Mouse (Mus musculus): Measurements from ENCODE around the gene Gamt. TPM values are rescaled to one million over a fixed set of nuclear protein-coding genes. Genes with fewer than 3 reads are reported as not detected.

Gene Gamt
- polyA plus RNA-seq, 1 experiment from 2014 or later, result 115 TPM

DNA sequence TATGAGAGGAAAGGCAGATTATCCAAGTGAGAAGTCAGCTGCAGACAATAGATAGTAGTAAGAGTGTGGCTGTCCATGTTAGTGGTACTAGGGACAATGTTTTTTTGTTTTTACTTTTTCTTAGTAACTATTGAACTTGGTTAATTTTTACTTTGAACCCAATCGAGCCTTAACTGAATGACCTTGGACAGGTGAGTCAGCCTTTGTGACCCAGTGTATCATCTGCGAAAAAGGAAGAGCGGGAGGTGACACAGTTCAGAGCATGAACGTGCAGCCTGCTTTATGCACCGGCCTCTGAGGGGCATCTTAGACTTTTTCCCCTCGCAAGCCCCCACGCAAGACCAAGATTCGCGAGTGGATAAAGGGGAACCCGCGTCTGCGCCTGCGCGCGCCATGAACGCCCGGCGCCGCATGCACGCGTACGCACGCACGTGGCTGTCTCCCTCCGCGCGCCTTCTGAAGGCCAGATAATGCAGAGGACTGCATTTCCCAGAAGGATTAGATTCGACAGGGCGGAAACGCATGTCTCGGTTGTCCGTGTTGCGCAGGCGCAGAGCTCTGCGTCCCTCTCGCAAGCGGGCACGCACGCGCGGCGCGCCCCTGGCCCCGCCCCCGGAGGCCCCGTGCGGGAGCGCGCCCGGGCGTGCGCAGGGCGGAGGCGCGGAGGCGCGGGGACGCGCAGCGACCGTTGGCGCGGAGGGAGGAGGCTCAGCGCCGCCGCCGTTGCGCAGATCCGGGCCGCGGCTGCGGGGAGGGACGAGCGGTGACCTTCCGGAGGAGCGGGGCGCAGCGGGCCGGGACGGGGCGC, 3.7 kb upstream of the Gamt start:
- peak overlapping the region; percentile 75 for H3K4me2 ChIP-seq (ENCODE audit: low read depth, low read length)
- 2% methylated on average over 64 of the region's 81 CpGs for WGBS
- H3K27ac ChIP-seq (ENCODE audit: low read length), result peak overlapping the region; percentile 80
- peak overlapping the region; percentile 93 for H3K4me3 ChIP-seq (replicated peaks; ENCODE audit: low read length)
- no peaks in the 10 kb centered on the region for H3K9me3 ChIP-seq (replicated peaks; ENCODE audit: control insufficient read depth, low read length)
- peaks cover 48% of the 10 kb centered on the region for H3K4me1 ChIP-seq (ENCODE audit: control insufficient read depth, insufficient read depth, low read length)
- no peaks in the 10 kb centered on the region for H3K36me3 ChIP-seq (ENCODE audit: control insufficient read depth, insufficient read depth, low read length)
- no peaks in the 10 kb centered on the region for H3K27me3 ChIP-seq (ENCODE audit: control insufficient read depth, insufficient read depth, low read length)
- peak; percentile 45 for ATAC-seq (ENCODE audit: insufficient read depth, low FRiP score)
- H3K9ac ChIP-seq (ENCODE audit: low read length), result peak overlapping the region; percentile 99

DNA sequence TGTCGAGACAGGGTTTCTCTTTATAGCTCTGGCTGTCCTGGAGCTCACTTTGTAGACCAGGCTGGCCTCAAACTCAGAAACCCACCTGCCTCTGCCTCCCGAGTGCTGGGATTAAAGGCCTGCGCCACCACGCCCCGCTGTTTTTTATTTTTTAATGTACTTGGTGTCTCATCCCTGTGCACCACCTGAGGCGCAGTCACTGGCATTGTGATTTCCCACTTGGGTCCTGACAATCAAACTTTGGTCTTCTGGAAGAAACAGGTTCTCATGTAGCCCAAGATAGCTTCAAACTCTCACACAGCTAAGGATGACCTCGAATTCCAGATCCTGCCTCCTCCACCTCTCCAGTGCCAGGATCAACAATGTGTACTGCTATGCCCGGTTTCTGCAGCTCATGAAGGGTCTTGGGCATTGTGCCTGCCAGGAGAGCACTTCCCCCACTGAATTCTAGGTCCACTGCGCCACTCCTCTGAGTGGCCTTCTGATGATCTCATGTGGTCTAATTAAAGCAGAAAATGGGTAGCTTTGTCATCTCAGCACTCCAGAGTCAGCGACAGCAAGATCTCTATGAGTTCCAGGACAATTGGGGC, 2.1 kb upstream of the Gamt start:
- Histone ChIP-seq H3K27me3 (ENCODE audit: control insufficient read depth, insufficient read depth, low read length) (no peaks in the 10 kb centered on the region), H3K9ac (ENCODE audit: low read length) (no peak overlapping the region), H3K27ac (ENCODE audit: low read length) (no peak overlapping the region), H3K36me3 (ENCODE audit: control insufficient read depth, insufficient read depth, low read length) (peaks cover 6% of the 10 kb centered on the region; the same call in 1 of the 2 replicates), H3K4me3 (replicated peaks; ENCODE audit: low read length) (no peak overlapping the region), H3K9me3 (replicated peaks; ENCODE audit: control insufficient read depth, low read length) (no peaks in the 10 kb centered on the region), H3K4me2 (ENCODE audit: low read depth, low read length) (no peak overlapping the region), H3K4me1 (ENCODE audit: control insufficient read depth, insufficient read depth, low read length) (peaks cover 47% of the 10 kb centered on the region)
- 90% methylated on average over 10 of the region's 10 CpGs for WGBS
- no peak for ATAC-seq (ENCODE audit: insufficient read depth, low FRiP score)

DNA sequence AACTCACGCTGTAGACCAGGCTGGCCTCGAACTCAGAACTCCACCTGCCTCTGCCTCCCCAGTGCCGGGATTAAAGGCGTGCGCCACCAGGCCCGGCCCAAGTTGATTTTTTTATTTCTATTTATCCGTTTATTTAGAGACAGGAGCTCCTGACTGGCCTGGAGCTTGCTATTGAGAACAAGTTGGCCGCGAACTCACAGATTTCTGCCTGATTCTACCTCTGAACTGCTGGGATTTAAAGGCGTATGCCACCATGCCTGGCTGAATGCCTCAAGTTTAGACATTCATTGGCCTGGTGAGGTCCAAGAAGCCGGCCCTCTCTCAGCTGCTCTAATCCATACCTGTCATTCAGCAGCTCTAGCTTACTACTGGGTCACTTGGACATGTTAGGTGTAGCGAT, 1.4 kb upstream of the Gamt start:
- H3K27me3 ChIP-seq (ENCODE audit: control insufficient read depth, insufficient read depth, low read length), result no peaks in the 10 kb centered on the region
- peak overlapping the region; percentile 100 for H3K27ac ChIP-seq (ENCODE audit: low read length)
- H3K4me1 ChIP-seq (ENCODE audit: control insufficient read depth, insufficient read depth, low read length), result peaks cover 40% of the 10 kb centered on the region
- WGBS, result 66% methylated on average over 12 of the region's 12 CpGs
- H3K4me3 ChIP-seq (replicated peaks; ENCODE audit: low read length), result peak overlapping the region; percentile 54
- H3K4me2 ChIP-seq (ENCODE audit: low read depth, low read length), result peak overlapping the region; percentile 82
- peak overlapping the region; percentile 32; the same call in 1 of the 2 replicates for H3K9ac ChIP-seq (ENCODE audit: low read length)
- H3K9me3 ChIP-seq (replicated peaks; ENCODE audit: control insufficient read depth, low read length), result no peaks in the 10 kb centered on the region
- no peak for ATAC-seq (ENCODE audit: insufficient read depth, low FRiP score)
- H3K36me3 ChIP-seq (ENCODE audit: control insufficient read depth, insufficient read depth, low read length), result peaks cover 6% of the 10 kb centered on the region; the same call in 1 of the 2 replicates

DNA sequence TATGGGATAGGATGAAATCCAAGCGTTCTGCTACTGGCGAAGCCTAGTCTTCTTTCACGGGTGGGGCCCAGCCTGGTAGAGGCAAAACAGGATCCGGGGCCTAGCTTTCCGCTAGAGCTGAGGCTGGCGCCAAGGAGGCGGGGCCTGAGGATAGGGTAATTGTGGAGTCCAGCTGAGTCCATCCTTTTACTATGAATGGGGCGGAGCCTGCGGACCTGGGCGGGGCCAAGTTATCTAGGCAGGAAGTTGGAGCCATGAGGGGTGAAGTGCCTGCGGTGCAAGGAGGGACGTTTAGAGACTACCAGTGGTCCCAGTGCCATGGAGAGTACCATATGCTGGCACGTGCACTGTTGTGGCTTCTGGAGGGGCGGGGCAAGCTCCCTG, 765 bp upstream of the Gamt start:
- Histone ChIP-seq H3K4me1 (ENCODE audit: control insufficient read depth, insufficient read depth, low read length) (peaks cover 34% of the 10 kb centered on the region), H3K27ac (ENCODE audit: low read length) (peak overlapping the region; percentile 100), H3K36me3 (ENCODE audit: control insufficient read depth, insufficient read depth, low read length) (peaks cover 6% of the 10 kb centered on the region; the same call in 1 of the 2 replicates), H3K27me3 (ENCODE audit: control insufficient read depth, insufficient read depth, low read length) (no peaks in the 10 kb centered on the region), H3K9me3 (replicated peaks; ENCODE audit: control insufficient read depth, low read length) (no peaks in the 10 kb centered on the region), H3K4me3 (replicated peaks; ENCODE audit: low read length) (peak overlapping the region; percentile 54), H3K9ac (ENCODE audit: low read length) (peak overlapping the region; percentile 78), H3K4me2 (ENCODE audit: low read depth, low read length) (peak overlapping the region; percentile 82)
- peak; percentile 77 for ATAC-seq (ENCODE audit: insufficient read depth, low FRiP score)
- 0% methylated on average over 14 of the region's 14 CpGs for WGBS

DNA sequence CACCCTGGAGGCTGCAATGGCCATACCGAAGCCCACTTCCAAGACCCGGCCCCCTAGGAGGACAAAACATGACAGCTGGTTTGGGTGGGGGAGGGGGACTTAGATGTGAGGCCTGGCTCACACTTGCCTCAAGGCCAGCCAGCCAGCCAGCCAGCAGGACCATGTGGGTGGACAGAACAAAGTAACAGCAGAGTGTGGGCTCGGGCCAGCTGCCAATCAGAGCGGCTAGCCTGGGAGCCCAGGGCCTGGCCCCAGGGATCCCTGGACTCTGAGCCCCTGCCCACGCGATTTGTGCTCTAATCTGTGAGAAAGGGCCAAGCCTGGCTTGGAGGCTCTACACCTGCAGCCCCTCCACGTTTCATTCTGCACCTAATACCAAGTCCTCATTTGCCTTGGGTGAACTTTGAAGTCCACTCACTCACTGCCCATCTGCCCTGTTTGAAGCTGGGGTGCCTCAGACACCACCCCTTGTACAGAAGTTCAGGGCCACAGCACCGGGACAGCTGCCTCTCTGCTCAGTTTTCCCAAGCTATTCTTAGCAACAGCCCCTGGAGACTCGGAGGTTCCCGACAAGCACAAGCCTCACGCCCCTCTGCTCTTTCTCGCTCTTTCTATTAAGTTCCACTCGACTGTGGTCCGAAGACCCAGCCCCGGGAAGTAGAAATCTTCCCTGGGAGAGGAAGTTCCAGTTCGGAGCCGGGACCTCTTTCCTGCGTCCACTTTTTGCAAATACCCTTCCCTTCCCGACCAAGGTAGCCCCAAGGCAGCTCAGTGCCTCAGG, 761 bp downstream of the Gamt start:
- Histone ChIP-seq H3K9ac (ENCODE audit: low read length) (peak overlapping the region; percentile 78), H3K9me3 (replicated peaks; ENCODE audit: control insufficient read depth, low read length) (no peaks in the 10 kb centered on the region), H3K36me3 (ENCODE audit: control insufficient read depth, insufficient read depth, low read length) (peaks cover 6% of the 10 kb centered on the region; the same call in 1 of the 2 replicates), H3K27ac (ENCODE audit: low read length) (peak overlapping the region; percentile 100), H3K4me2 (ENCODE audit: low read depth, low read length) (peak overlapping the region; percentile 82), H3K4me3 (replicated peaks; ENCODE audit: low read length) (peak overlapping the region; percentile 54), H3K27me3 (ENCODE audit: control insufficient read depth, insufficient read depth, low read length) (no peaks in the 10 kb centered on the region), H3K4me1 (ENCODE audit: control insufficient read depth, insufficient read depth, low read length) (peaks cover 26% of the 10 kb centered on the region)
- WGBS, result 6% methylated on average over 19 of the region's 19 CpGs
- ATAC-seq (ENCODE audit: insufficient read depth, low FRiP score), result no peak

DNA sequence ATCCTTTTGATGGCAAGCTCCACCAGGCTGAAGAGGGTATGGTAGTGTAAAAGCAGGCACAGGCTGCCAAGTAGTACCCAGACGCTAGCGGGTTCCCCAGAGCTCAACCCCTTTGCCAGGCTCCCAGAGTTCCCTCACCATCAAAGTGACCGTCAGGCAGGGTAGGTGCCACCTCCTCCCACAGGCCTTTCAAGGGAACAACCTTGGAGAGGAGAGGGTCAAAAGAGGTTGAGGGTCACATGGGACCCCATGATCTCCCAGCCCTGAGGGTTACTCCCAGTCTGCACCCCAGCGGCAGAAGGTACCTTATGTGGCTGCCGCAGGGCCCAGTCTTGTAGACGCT, 1.4 kb downstream of the Gamt start:
- WGBS, result 77% methylated on average over 6 of the region's 6 CpGs
- peaks cover 26% of the 10 kb centered on the region for H3K4me1 ChIP-seq (ENCODE audit: control insufficient read depth, insufficient read depth, low read length)
- H3K9ac ChIP-seq (ENCODE audit: low read length), result peak overlapping the region; percentile 78
- H3K4me2 ChIP-seq (ENCODE audit: low read depth, low read length), result peak overlapping the region; percentile 82
- H3K4me3 ChIP-seq (replicated peaks; ENCODE audit: low read length), result peak overlapping the region; percentile 54
- no peak for ATAC-seq (ENCODE audit: insufficient read depth, low FRiP score)
- peaks cover 10% of the 10 kb centered on the region; the same call in 1 of the 2 replicates for H3K36me3 ChIP-seq (ENCODE audit: control insufficient read depth, insufficient read depth, low read length)
- H3K27ac ChIP-seq (ENCODE audit: low read length), result peak overlapping the region; percentile 100
- no peaks in the 10 kb centered on the region for H3K9me3 ChIP-seq (replicated peaks; ENCODE audit: control insufficient read depth, low read length)
- no peaks in the 10 kb centered on the region for H3K27me3 ChIP-seq (ENCODE audit: control insufficient read depth, insufficient read depth, low read length)

DNA sequence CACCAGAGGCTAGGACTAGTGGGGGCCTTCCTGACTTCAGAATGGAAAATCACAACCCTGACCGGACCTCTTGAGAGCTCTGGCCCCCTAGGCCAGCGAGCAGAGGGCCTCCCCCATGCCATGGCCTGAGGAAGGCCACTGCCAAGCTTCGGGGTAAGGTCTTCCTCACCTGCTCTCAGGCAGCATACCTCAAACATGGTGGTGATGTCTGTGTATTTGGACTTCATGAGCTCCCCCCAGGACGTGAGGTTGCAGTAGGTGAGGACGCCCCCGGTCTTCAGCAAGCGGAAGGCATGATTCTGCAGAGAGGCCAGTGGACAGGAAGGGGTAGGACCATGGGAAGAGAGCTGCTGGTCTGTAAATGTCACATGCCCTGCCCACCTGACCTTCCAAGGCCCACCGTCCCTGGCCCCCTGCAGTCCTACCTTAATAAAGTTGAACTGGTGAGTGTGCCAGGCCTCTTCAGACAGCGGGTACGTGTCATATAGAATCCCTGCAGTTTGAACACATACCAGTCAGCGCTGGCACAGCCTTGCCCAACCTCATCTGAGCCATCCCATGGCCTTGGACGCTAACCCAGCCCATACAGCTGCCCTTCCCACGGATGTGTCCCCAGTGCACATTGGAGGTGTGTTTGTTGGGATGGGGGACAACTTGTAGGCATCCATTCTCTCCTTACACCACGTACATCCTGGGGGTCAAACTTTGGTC, 1.9 kb downstream of the Gamt start:
- no peak for ATAC-seq (ENCODE audit: insufficient read depth, low FRiP score)
- Histone ChIP-seq H3K36me3 (ENCODE audit: control insufficient read depth, insufficient read depth, low read length) (peaks cover 12% of the 10 kb centered on the region; the same call in 1 of the 2 replicates), H3K9ac (ENCODE audit: low read length) (peak overlapping the region; percentile 78), H3K4me1 (ENCODE audit: control insufficient read depth, insufficient read depth, low read length) (peaks cover 26% of the 10 kb centered on the region), H3K27ac (ENCODE audit: low read length) (no peak overlapping the region), H3K4me3 (replicated peaks; ENCODE audit: low read length) (no peak overlapping the region), H3K4me2 (ENCODE audit: low read depth, low read length) (peak overlapping the region; percentile 82; the same call in 1 of the 2 replicates), H3K9me3 (replicated peaks; ENCODE audit: control insufficient read depth, low read length) (no peaks in the 10 kb centered on the region), H3K27me3 (ENCODE audit: control insufficient read depth, insufficient read depth, low read length) (no peaks in the 10 kb centered on the region)
- 89% methylated on average over 14 of the region's 14 CpGs for WGBS

DNA sequence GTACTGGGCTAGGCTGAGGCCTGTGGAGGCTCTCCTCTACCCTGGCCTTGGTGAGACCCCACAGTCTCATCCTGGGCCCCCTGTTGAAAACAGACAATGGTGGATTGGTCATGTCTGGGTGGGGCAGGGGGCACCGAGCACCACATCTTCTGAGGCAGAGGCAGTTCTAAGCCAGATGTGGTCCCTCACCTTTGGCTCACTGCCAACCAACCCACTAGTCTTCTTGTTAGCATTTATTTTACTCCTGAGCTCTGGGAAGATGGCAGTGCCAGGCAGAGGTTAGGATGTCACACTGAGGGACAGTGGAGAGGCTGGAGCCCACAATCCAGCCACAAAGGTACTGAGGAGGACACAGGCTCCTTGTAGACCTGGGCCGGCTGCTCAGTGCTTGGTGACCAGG, 2.9 kb downstream of the Gamt start:
- H3K4me2 ChIP-seq (ENCODE audit: low read depth, low read length), result no peak overlapping the region
- no peaks in the 10 kb centered on the region for H3K9me3 ChIP-seq (replicated peaks; ENCODE audit: control insufficient read depth, low read length)
- no peak overlapping the region for H3K27ac ChIP-seq (ENCODE audit: low read length)
- WGBS, result 66% methylated on average over 2 of the region's 2 CpGs
- peaks cover 24% of the 10 kb centered on the region for H3K4me1 ChIP-seq (ENCODE audit: control insufficient read depth, insufficient read depth, low read length)
- no peak overlapping the region for H3K4me3 ChIP-seq (replicated peaks; ENCODE audit: low read length)
- H3K9ac ChIP-seq (ENCODE audit: low read length), result 0 out of 2 replicates have a peak overlapping the region, but pooled peaks have one; percentile 7
- no peak for ATAC-seq (ENCODE audit: insufficient read depth, low FRiP score)
- H3K27me3 ChIP-seq (ENCODE audit: control insufficient read depth, insufficient read depth, low read length), result no peaks in the 10 kb centered on the region
- peaks cover 12% of the 10 kb centered on the region; the same call in 1 of the 2 replicates for H3K36me3 ChIP-seq (ENCODE audit: control insufficient read depth, insufficient read depth, low read length)

Data from stomach, embryonic 16.5 days (tissue).